Mouse (Mus musculus) limb, embryonic 14.5 days (tissue): Measurements from ENCODE around the gene Tbc1d24. TPM values are rescaled to one million over a fixed set of nuclear protein-coding genes. Genes with fewer than 3 reads are reported as not detected.

Source experiments
- ATAC-seq: fragments of 200-750 bp; cut with Nextera tagmentation; 2 replicates; pipeline ENCODE4 v1.8.0; 2017; ENCODE audit warnings: low read depth, moderate number of reproducible peaks, moderate TSS enrichment; ENCODE audit not compliant: low FRiP score
- DNase-seq: peaks from one replicate; pipeline ENCODE4 v3.0.0-alpha.2; 2015; ENCODE audit warnings: low spot score
- H3K27ac ChIP-seq: fragments of 300-500 bp; sonication (generic); replicated peaks from 2 replicates; pipeline ENCODE4 v1.5.1; 2014; ENCODE audit warnings: low read depth, mild to moderate bottlenecking, low read length, moderate library complexity, mixed read lengths
- H3K27me3 ChIP-seq: fragments of 300-500 bp; sonication (generic); 2 replicates; pipeline ENCODE4 v1.6.1; 2014; ENCODE audit warnings: low read length, mixed read lengths; ENCODE audit not compliant: control insufficient read depth, insufficient read depth
- H3K36me3 ChIP-seq: fragments of 300-500 bp; sonication (generic); 2 replicates; pipeline ENCODE4 v1.6.1; 2014; ENCODE audit warnings: mild to moderate bottlenecking, low read length, moderate library complexity, mixed read lengths; ENCODE audit not compliant: control insufficient read depth, insufficient read depth
- H3K4me1 ChIP-seq: fragments of 300-500 bp; sonication (generic); 2 replicates; pipeline ENCODE4 v1.6.1; 2014; ENCODE audit warnings: antibody characterized with exemption, low read length, mixed read lengths; ENCODE audit not compliant: control insufficient read depth, insufficient read depth
- H3K4me2 ChIP-seq: fragments of 300-500 bp; sonication (generic); replicated peaks from 2 replicates; pipeline ENCODE4 v1.6.1; 2014; ENCODE audit warnings: low read depth, mild to moderate bottlenecking, low read length, moderate library complexity; ENCODE audit not compliant: severe bottlenecking
- H3K4me3 ChIP-seq: fragments of 300-500 bp; sonication (generic); replicated peaks from 2 replicates; pipeline ENCODE4 v1.5.1; 2014; ENCODE audit warnings: low read length
- H3K9ac ChIP-seq: fragments of 300-500 bp; sonication (generic); 2 replicates; pipeline ENCODE4 v1.6.1; 2014; ENCODE audit warnings: mild to moderate bottlenecking, low read depth, low read length, moderate library complexity; ENCODE audit not compliant: severe bottlenecking
- H3K9me3 ChIP-seq: fragments of 300-500 bp; sonication (generic); 2 replicates; pipeline ENCODE4 v1.6.1; 2016; ENCODE audit warnings: low read length; ENCODE audit not compliant: control insufficient read depth
- POLR2A ChIP-seq: fragments of 200-500 bp; IDR thresholded peaks from 2 replicates; pipeline ENCODE4 v1.8.0; 2012; ENCODE audit warnings: inconsistent platforms, mild to moderate bottlenecking, moderate library complexity, borderline replicate concordance; ENCODE audit not compliant: insufficient read depth, insufficient read length; ENCODE audit errors: extremely low read depth
- WGBS: fragments of 180-500 bp; shearing (Covaris S2); extraction: QIAGEN DNeasy Blood & Tissue Kit; methylation state at CpG from one replicate; pipeline ENCODE4 v1.1.7; 2014; 5-methylcytosine and 5-hydroxymethylcytosine counted together
- polyA plus RNA-seq, 2 experiments: library from polyadenylated mRNA; depleted of rRNA in 1 of 2; stranded (reverse) in 1 of 2; unstranded in 1 of 2; fragments of >200 nt; fragmentation: Nextera tagmentation in 1 of 2; extraction: Ambion mirVana in 1 of 2; gene quantifications; 2 replicates each; pipeline versions ENCODE4 v1.2.1 to v1.2.3; 2012 to 2014

Gene Tbc1d24
- polyA plus RNA-seq (2012; rRNA removed) (31.9 and 52.5 TPM in 2 replicates), polyA plus RNA-seq (2014; fragmentation: Nextera tagmentation; extraction: Ambion mirVana) (6.3 and 8.0 TPM in 2 replicates)

GRCm38 (mm10) chr17:24205284-24205888 lies at the start of gene Tbc1d24:
Gene Tbc1d24, minus strand, starts transcription at chr17:24205562.
- 0 out of 2 replicates have a peak, but pooled peaks have one; percentile 24 for TF ChIP-seq POLR2A
- peak within 1 kb of the TSS; percentile 48; the same call in 1 of the 2 replicates for H3K27ac ChIP-seq
- H3K4me2 ChIP-seq, result peak within 1 kb of the TSS; percentile 96
- DNase-seq (peak; percentile 90), ATAC-seq (peak; percentile 71)
- H3K9me3 ChIP-seq, result no peaks in the 10 kb centered on the region
- peaks cover 64% of the 10 kb centered on the region for H3K4me1 ChIP-seq
- H3K36me3 ChIP-seq, result 0 out of 2 replicates have a peak, but pooled peaks cover 2% of the 10 kb centered on the region
- H3K27me3 ChIP-seq, result no peaks in the 10 kb centered on the region
- WGBS, result 1% methylated on average over 44 of the region's 65 CpGs
- peak within 1 kb of the TSS; percentile 73 for H3K4me3 ChIP-seq
- H3K9ac ChIP-seq, result peak within 1 kb of the TSS; percentile 69

GRCm38 (mm10) chr17:24252329-24252728 lies 47.0 kb upstream of the Tbc1d24 start:
- H3K4me2 ChIP-seq, result peak overlapping the region; percentile 72; the same call in 1 of the 2 replicates
- peaks cover 16% of the 10 kb centered on the region for H3K36me3 ChIP-seq
- no peaks in the 10 kb centered on the region for H3K9me3 ChIP-seq
- H3K9ac ChIP-seq, result no peak overlapping the region
- ATAC-seq, result no peak
- H3K4me3 ChIP-seq, result no peak overlapping the region
- no peak overlapping the region for H3K27ac ChIP-seq
- H3K27me3 ChIP-seq, result no peaks in the 10 kb centered on the region
- DNase-seq, result no peak
- no peak for TF ChIP-seq POLR2A
- peaks cover 9% of the 10 kb centered on the region; the same call in 1 of the 2 replicates for H3K4me1 ChIP-seq
- WGBS, result 93% methylated on average over 2 of the region's 2 CpGs

GRCm38 (mm10) chr17:24251320-24252069 lies 46.1 kb upstream of the Tbc1d24 start, which contains the start of gene Ccnf:
Gene Ccnf, minus strand, starts transcription at chr17:24251484.
- Histone ChIP-seq H3K9ac (peak within 1 kb of the TSS; percentile 77), H3K27me3 (no peaks in the 10 kb centered on the region), H3K27ac (peak within 1 kb of the TSS; percentile 78), H3K36me3 (peaks cover 21% of the 10 kb centered on the region), H3K4me1 (peaks cover 9% of the 10 kb centered on the region; the same call in 1 of the 2 replicates), H3K4me2 (peak within 1 kb of the TSS; percentile 72), H3K4me3 (peak within 1 kb of the TSS; percentile 76), H3K9me3 (no peaks in the 10 kb centered on the region)
- peak; percentile 79; the same call in 1 of the 2 replicates for TF ChIP-seq POLR2A
- WGBS, result 2% methylated on average over 48 of the region's 48 CpGs
- DNase-seq, result peak; percentile 99
- ATAC-seq, result peak; percentile 100

GRCm38 (mm10) chr17:24250988-24251319 lies 45.6 kb upstream of the Tbc1d24 start:
- H3K4me3 ChIP-seq, result peak overlapping the region; percentile 76
- H3K4me1 ChIP-seq, result peaks cover 9% of the 10 kb centered on the region; the same call in 1 of the 2 replicates
- peak overlapping the region; percentile 77 for H3K9ac ChIP-seq
- WGBS, result under 1% methylated on average over 29 of the region's 32 CpGs
- no peaks in the 10 kb centered on the region for H3K9me3 ChIP-seq
- ATAC-seq, result no peak; the same call in 1 of the 2 replicates
- H3K36me3 ChIP-seq, result peaks cover 25% of the 10 kb centered on the region
- no peak for DNase-seq
- peak overlapping the region; percentile 72 for H3K4me2 ChIP-seq
- no peak for TF ChIP-seq POLR2A
- no peaks in the 10 kb centered on the region for H3K27me3 ChIP-seq
- peak overlapping the region; percentile 38; the same call in 1 of the 2 replicates for H3K27ac ChIP-seq

GRCm38 (mm10) chr17:24248641-24249040 lies 43.3 kb upstream of the Tbc1d24 start:
- no peak for TF ChIP-seq POLR2A
- Histone ChIP-seq H3K27me3 (no peaks in the 10 kb centered on the region), H3K36me3 (peaks cover 43% of the 10 kb centered on the region), H3K27ac (no peak overlapping the region), H3K4me1 (peaks cover 9% of the 10 kb centered on the region; the same call in 1 of the 2 replicates), H3K4me3 (no peak overlapping the region), H3K9ac (no peak overlapping the region), H3K4me2 (no peak overlapping the region), H3K9me3 (peaks cover 7% of the 10 kb centered on the region; the same call in 1 of the 2 replicates)
- no peak for DNase-seq
- 97% methylated on average over 2 of the region's 2 CpGs for WGBS
- ATAC-seq, result no peak
